Mouse (Mus musculus): ENCODE measurements around the gene Gm13199.

Gm13199 gene

GRCm38 (mm10) chr2:5862834-5863233, at the start of gene Gm13199:
Gene Gm13199, minus strand, starts transcription at chr2:5862934.
- no peak for DNase-seq

GRCm38 (mm10) chr2:5911282-5911965, 48.7 kb upstream of the Gm13199 start:
- no peak for DNase-seq

GRCm38 (mm10) chr2:5906625-5907024, 43.9 kb upstream of the Gm13199 start:
- DNase-seq, result peak; percentile 23 to 31

GRCm38 (mm10) chr2:5906092-5906491, 43.4 kb upstream of the Gm13199 start:
- DNase-seq, result peak; percentile 56 to 60

GRCm38 (mm10) chr2:5900145-5900544, 37.4 kb upstream of the Gm13199 start:
- DNase-seq, result no peak

GRCm38 (mm10) chr2:5894843-5895570, 32.3 kb upstream of the Gm13199 start, which contains the start of gene Sec61a2:
Gene Sec61a2, minus strand, starts transcription at chr2:5895432.
- peak; percentile 99 to 100 for DNase-seq

GRCm38 (mm10) chr2:5894296-5894695, 31.6 kb upstream of the Gm13199 start:
- peak in 1 of 2 experiments; percentile 11 for DNase-seq

GRCm38 (mm10) chr2:5889412-5889811, 26.7 kb upstream of the Gm13199 start:
- no peak for DNase-seq

GRCm38 (mm10) chr2:5888865-5889264, 26.1 kb upstream of the Gm13199 start:
- no peak for DNase-seq

GRCm38 (mm10) chr2:5877446-5877845, 14.7 kb upstream of the Gm13199 start:
- DNase-seq, result no peak

GRCm38 (mm10) chr2:5869746-5870145, 7.0 kb upstream of the Gm13199 start:
- DNase-seq, result no peak

GRCm38 (mm10) chr2:5867681-5868080, 4.9 kb upstream of the Gm13199 start:
- no peak for DNase-seq

- DNase-seq, result no peak
Observed at GRCm38 (mm10) chr2:5851866-5852265, 10.9 kb downstream of the Gm13199 start.

GRCm38 (mm10) chr2:5851116-5851515, 11.6 kb downstream of the Gm13199 start:
- no peak for DNase-seq

- DNase-seq, result no peak
Observed at GRCm38 (mm10) chr2:5845826-5846225, 16.9 kb downstream of the Gm13199 start.

GRCm38 (mm10) chr2:5844873-5845631, 17.7 kb downstream of the Gm13199 start, which contains the start of the genes Nudt5 and Cdc123:
Gene Nudt5, plus strand, starts transcription at chr2:5845019.
Gene Cdc123, minus strand, starts transcription at chr2:5845164.
- peak; percentile 90 to 91 for DNase-seq

- no peak for DNase-seq
Observed at GRCm38 (mm10) chr2:5844181-5844872, 18.4 kb downstream of the Gm13199 start.

- no peak for DNase-seq
Observed at GRCm38 (mm10) chr2:5840815-5841214, 21.9 kb downstream of the Gm13199 start.

GRCm38 (mm10) chr2:5825265-5825913, 37.3 kb downstream of the Gm13199 start:
- no peak for DNase-seq

- DNase-seq, result no peak
Observed at GRCm38 (mm10) chr2:5824685-5825084, 38.0 kb downstream of the Gm13199 start.

GRCm38 (mm10) chr2:5824213-5824612, 38.5 kb downstream of the Gm13199 start:
- DNase-seq, result no peak

- DNase-seq, result no peak
Observed at GRCm38 (mm10) chr2:5822449-5822848, 40.3 kb downstream of the Gm13199 start.
